Mouse (Mus musculus) heart, embryonic 10.5 days (tissue): ENCODE data around the gene Tnr. TPM values are rescaled to one million over a fixed set of nuclear protein-coding genes. Genes with fewer than 3 reads are reported as not detected.

ENCODE experiments used
- DNase-seq: peaks from one replicate; pipeline ENCODE4 v3.0.0-alpha.2; 2017; ENCODE audit warnings: low spot score
- H3K27ac ChIP-seq: fragments of 300-500 bp; sonication (generic); 2 replicates; pipeline ENCODE4 v1.5.1; 2016; ENCODE audit warnings: mild to moderate bottlenecking
- H3K27me3 ChIP-seq: fragments of 300-500 bp; sonication (generic); 2 replicates; pipeline ENCODE4 v1.6.1; 2016; ENCODE audit warnings: mild to moderate bottlenecking; ENCODE audit not compliant: poor library complexity, insufficient read depth, severe bottlenecking
- H3K36me3 ChIP-seq: fragments of 300-500 bp; sonication (generic); 2 replicates; pipeline ENCODE4 v1.6.1; 2016; ENCODE audit warnings: mild to moderate bottlenecking, moderate library complexity
- H3K4me1 ChIP-seq: fragments of 300-500 bp; sonication (generic); 2 replicates; pipeline ENCODE4 v1.6.1; 2016; ENCODE audit warnings: mild to moderate bottlenecking
- H3K4me3 ChIP-seq: fragments of 300-500 bp; sonication (generic); 2 replicates; pipeline ENCODE4 v1.5.1; 2016; ENCODE audit warnings: mild to moderate bottlenecking, moderate library complexity
- H3K9me3 ChIP-seq: fragments of 300-500 bp; sonication (generic); 2 replicates; pipeline ENCODE4 v1.6.1; 2016; ENCODE audit warnings: mild to moderate bottlenecking, moderate library complexity
- WGBS: fragments of 180-500 bp; shearing (Covaris S2); methylation state at CpG from one replicate; pipeline ENCODE4 v1.1.7; 2016; 5-methylcytosine and 5-hydroxymethylcytosine counted together
- polyA plus RNA-seq: library from polyadenylated mRNA; unstranded; fragments of >200 nt; fragmentation: Nextera tagmentation; extraction: Ambion mirVana; gene quantifications from 2 replicates; pipeline ENCODE4 v1.2.1, GENCODE M21; 2016

Tnr gene
- polyA plus RNA-seq, 1 experiment from 2014 or later: 0.04 TPM

GRCm38 (mm10) chr1:159532841-159533569 is 9.4 kb downstream of the Tnr start:
- DNase-seq: no peak
- H3K27me3 ChIP-seq: 0 out of 2 replicates have a peak, but pooled peaks cover 16% of the 10 kb centered on the region
- peaks cover 11% of the 10 kb centered on the region for H3K4me1 ChIP-seq
- H3K9me3 ChIP-seq: no peaks in the 10 kb centered on the region
- no peak overlapping the region for H3K4me3 ChIP-seq
- H3K27ac ChIP-seq: no peak overlapping the region
- no peaks in the 10 kb centered on the region for H3K36me3 ChIP-seq
- 38% methylated on average over 4 of the region's 4 CpGs for WGBS

GRCm38 (mm10) chr1:159535582-159535981 is 12.0 kb downstream of the Tnr start:
- H3K4me3 ChIP-seq: no peak overlapping the region
- peaks cover 11% of the 10 kb centered on the region for H3K4me1 ChIP-seq
- peaks cover 24% of the 10 kb centered on the region; the same call in 1 of the 2 replicates for H3K27me3 ChIP-seq
- H3K36me3 ChIP-seq: no peaks in the 10 kb centered on the region
- no peaks in the 10 kb centered on the region for H3K9me3 ChIP-seq
- no peak for DNase-seq
- WGBS: 4% methylated on average over 4 of the region's 4 CpGs
- H3K27ac ChIP-seq: no peak overlapping the region

GRCm38 (mm10) chr1:159537541-159537940 is 14.0 kb downstream of the Tnr start:
- Histone ChIP-seq H3K27ac (no peak overlapping the region), H3K36me3 (no peaks in the 10 kb centered on the region), H3K9me3 (no peaks in the 10 kb centered on the region), H3K4me3 (no peak overlapping the region), H3K27me3 (peaks cover 24% of the 10 kb centered on the region; the same call in 1 of the 2 replicates), H3K4me1 (peaks cover 11% of the 10 kb centered on the region)
- no peak for DNase-seq

- H3K27me3 ChIP-seq: peaks cover 23% of the 10 kb centered on the region; the same call in 1 of the 2 replicates
- no peaks in the 10 kb centered on the region for H3K9me3 ChIP-seq
- DNase-seq: no peak
- H3K4me3 ChIP-seq: no peak overlapping the region
- H3K36me3 ChIP-seq: no peaks in the 10 kb centered on the region
- peaks cover 11% of the 10 kb centered on the region for H3K4me1 ChIP-seq
- 45% methylated on average over 7 of the region's 7 CpGs for WGBS
- H3K27ac ChIP-seq: no peak overlapping the region
These were observed 14.5 kb downstream of the Tnr start for GRCm38 (mm10) chr1:159538076-159538475.

- no peak overlapping the region for H3K27ac ChIP-seq
- no peaks in the 10 kb centered on the region for H3K4me1 ChIP-seq
- no peaks in the 10 kb centered on the region for H3K9me3 ChIP-seq
- H3K27me3 ChIP-seq: no peaks in the 10 kb centered on the region
- no peak overlapping the region for H3K4me3 ChIP-seq
- no peak for DNase-seq
- H3K36me3 ChIP-seq: no peaks in the 10 kb centered on the region
- 73% methylated on average over 9 of the region's 9 CpGs for WGBS
These were observed 22.0 kb downstream of the Tnr start for GRCm38 (mm10) chr1:159545470-159546145.

GRCm38 (mm10) chr1:159551036-159551435 is 27.5 kb downstream of the Tnr start:
- WGBS: 66% methylated on average over 10 of the region's 10 CpGs
- Histone ChIP-seq H3K9me3 (no peaks in the 10 kb centered on the region), H3K4me3 (no peak overlapping the region), H3K4me1 (no peaks in the 10 kb centered on the region), H3K27me3 (peaks cover 7% of the 10 kb centered on the region; the same call in 1 of the 2 replicates), H3K36me3 (no peaks in the 10 kb centered on the region), H3K27ac (no peak overlapping the region)
- no peak for DNase-seq

GRCm38 (mm10) chr1:159551591-159552442 is 28.2 kb downstream of the Tnr start:
- H3K27ac ChIP-seq: no peak overlapping the region
- no peak for DNase-seq

GRCm38 (mm10) chr1:159561616-159562015 is 38.0 kb downstream of the Tnr start:
- H3K4me3 ChIP-seq: no peak overlapping the region
- WGBS: 61% methylated on average over 3 of the region's 3 CpGs
- no peaks in the 10 kb centered on the region for H3K27me3 ChIP-seq
- no peak for DNase-seq
- no peaks in the 10 kb centered on the region for H3K4me1 ChIP-seq
- H3K9me3 ChIP-seq: no peaks in the 10 kb centered on the region
- H3K36me3 ChIP-seq: no peaks in the 10 kb centered on the region
- no peak overlapping the region for H3K27ac ChIP-seq

More at GRCm38 (mm10) chr1:159551591-159552442, 28.2 kb downstream of the Tnr start:
- Histone ChIP-seq H3K4me1 (no peaks in the 10 kb centered on the region), H3K4me3 (no peak overlapping the region), H3K36me3 (no peaks in the 10 kb centered on the region), H3K27me3 (peaks cover 7% of the 10 kb centered on the region; the same call in 1 of the 2 replicates), H3K9me3 (no peaks in the 10 kb centered on the region)
- WGBS: 55% methylated on average over 17 of the region's 17 CpGs

GRCm38 (mm10) chr1:159565129-159565528 is 41.6 kb downstream of the Tnr start:
- H3K4me3 ChIP-seq: no peak overlapping the region
- H3K36me3 ChIP-seq: no peaks in the 10 kb centered on the region
- H3K27me3 ChIP-seq: no peaks in the 10 kb centered on the region
- H3K27ac ChIP-seq: no peak overlapping the region
- WGBS: 100% methylated on average over 1 of the region's 1 CpGs
- H3K9me3 ChIP-seq: no peaks in the 10 kb centered on the region
- DNase-seq: no peak
- no peaks in the 10 kb centered on the region for H3K4me1 ChIP-seq

- 71% methylated on average over 6 of the region's 6 CpGs for WGBS
- Histone ChIP-seq H3K36me3 (no peaks in the 10 kb centered on the region), H3K27ac (no peak overlapping the region), H3K9me3 (no peaks in the 10 kb centered on the region), H3K4me1 (no peaks in the 10 kb centered on the region), H3K4me3 (no peak overlapping the region), H3K27me3 (no peaks in the 10 kb centered on the region)
- no peak for DNase-seq
These were observed 42.5 kb downstream of the Tnr start for GRCm38 (mm10) chr1:159566046-159566445.

GRCm38 (mm10) chr1:159567171-159567570 is 43.6 kb downstream of the Tnr start:
- Histone ChIP-seq H3K36me3 (no peaks in the 10 kb centered on the region), H3K9me3 (no peaks in the 10 kb centered on the region), H3K4me1 (no peaks in the 10 kb centered on the region), H3K4me3 (no peak overlapping the region), H3K27ac (no peak overlapping the region), H3K27me3 (no peaks in the 10 kb centered on the region)
- DNase-seq: no peak
- WGBS: 87% methylated on average over 7 of the region's 7 CpGs

GRCm38 (mm10) chr1:159570270-159570669 is 46.7 kb downstream of the Tnr start:
- Histone ChIP-seq H3K36me3 (no peaks in the 10 kb centered on the region), H3K27ac (no peak overlapping the region), H3K9me3 (no peaks in the 10 kb centered on the region), H3K4me3 (no peak overlapping the region), H3K4me1 (no peaks in the 10 kb centered on the region), H3K27me3 (no peaks in the 10 kb centered on the region)
- WGBS: 42% methylated on average over 8 of the region's 8 CpGs
- DNase-seq: no peak

- Histone ChIP-seq H3K9me3 (no peaks in the 10 kb centered on the region), H3K36me3 (no peaks in the 10 kb centered on the region), H3K27me3 (no peaks in the 10 kb centered on the region), H3K4me1 (no peaks in the 10 kb centered on the region), H3K27ac (no peak overlapping the region), H3K4me3 (no peak overlapping the region)
- WGBS: 70% methylated on average over 2 of the region's 2 CpGs
- DNase-seq: no peak
These were observed 47.3 kb downstream of the Tnr start for GRCm38 (mm10) chr1:159570831-159571230.
